Mouse (Mus musculus) frontal cortex, postnatal 25 days (tissue): ENCODE results near the gene Cabin1.

Experiments
- DNase-seq, 2 experiments: peaks; one replicate each; pipeline ENCODE4 v3.0.0; 2022; ENCODE audit warnings: low spot score in 2 of 2

Cabin1 gene

GRCm38 (mm10) chr10:75637711-75638110 is 126.4 kb downstream of the Cabin1 start:
- no peak for DNase-seq

DNA sequence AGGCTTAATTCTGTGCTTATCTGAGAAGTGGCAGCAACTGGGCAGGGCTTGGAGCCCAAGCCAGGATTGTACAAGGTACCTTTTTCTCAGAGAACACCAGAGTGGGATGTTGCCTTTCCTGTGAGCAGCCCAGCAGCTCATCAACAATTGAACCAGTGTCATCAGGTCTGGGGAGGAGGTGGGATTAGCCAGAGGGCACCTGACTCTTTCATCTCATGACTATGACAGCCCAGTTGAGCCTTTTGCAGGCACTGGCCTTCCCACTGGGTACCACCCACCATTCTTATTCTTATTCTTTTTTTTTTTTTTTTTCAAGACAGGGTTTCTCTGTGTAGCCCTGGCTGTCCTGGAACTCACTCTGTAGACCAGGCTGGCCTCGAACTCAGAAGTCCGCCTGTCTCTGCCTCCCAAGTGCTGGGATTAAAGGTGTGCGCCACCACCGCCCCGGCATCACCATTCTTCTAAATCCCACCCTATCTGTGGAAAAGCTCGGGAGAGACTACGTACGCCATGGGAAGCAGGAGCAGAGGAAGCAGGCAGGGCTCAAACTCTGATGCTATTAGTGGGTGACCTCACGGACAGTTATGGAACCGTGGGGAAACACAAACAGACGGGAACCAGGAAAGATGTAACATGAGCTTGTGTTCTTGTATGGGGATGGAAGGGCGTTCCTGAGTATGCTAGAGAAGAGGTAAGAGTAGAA is 127.9 kb downstream of the Cabin1 start:
- DNase-seq = no peak

- DNase-seq = peak; percentile 85 to 89
These were observed 128.5 kb downstream of the Cabin1 start for GRCm38 (mm10) chr10:75635693-75636055.

DNA sequence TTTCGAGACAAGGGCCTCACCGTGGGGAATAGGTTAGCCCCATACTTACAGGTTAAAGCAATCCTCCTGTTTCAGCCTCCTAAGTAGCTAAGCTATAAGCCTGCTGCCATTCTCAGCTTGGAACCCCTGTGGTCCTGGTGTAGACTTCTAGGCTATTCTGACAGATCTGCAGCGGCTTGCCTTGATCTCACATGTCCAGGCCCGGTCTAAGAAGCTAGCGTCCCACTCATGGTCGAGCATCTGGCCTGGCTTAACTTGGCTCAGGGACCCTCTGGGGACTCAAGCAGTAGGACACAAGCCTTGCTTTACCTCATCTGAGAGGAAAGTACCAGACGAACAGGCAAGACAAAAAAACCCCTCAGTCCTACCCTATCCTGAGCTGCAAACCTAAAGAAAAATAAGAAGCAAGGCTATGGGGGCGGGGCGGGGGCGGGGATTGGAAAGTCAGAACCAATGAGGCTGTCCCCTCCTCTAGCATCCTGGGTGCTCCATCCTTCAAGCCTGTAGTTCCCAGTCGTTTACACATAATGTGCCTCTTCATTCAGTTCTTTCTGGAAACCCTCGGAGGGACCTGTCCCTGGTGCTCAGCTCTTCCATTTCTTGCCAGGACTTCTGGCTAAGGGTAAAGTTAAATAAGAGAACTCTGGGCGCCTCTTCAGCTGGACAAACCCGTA is 129.0 kb downstream of the Cabin1 start:
- peak in 1 of 2 experiments; percentile 3 for DNase-seq

DNA sequence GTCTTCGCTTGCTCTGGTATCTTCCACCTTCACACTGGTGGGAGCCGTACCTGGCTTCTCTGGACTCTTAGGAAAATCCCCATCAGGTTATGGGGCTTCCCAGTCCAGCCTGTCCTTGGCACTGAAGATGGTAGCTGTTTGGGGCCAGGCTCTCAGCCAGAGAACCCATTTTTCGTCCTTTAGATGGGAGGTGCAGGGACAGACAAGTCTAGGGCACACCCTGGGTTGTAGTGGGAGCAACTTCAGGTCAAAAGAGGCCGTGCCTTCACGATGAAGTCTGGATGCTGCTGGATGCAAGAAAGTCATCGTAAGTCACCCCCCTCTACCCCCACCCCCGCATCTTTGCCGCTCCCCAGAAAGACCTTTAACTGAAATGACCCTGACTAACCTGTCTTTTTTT is 129.5 kb downstream of the Cabin1 start:
- DNase-seq = no peak

GRCm38 (mm10) chr10:75633576-75634139 is 130.5 kb downstream of the Cabin1 start:
- no peak for DNase-seq

- no peak for DNase-seq
These were observed 131.1 kb downstream of the Cabin1 start for GRCm38 (mm10) chr10:75633048-75633447.

DNA sequence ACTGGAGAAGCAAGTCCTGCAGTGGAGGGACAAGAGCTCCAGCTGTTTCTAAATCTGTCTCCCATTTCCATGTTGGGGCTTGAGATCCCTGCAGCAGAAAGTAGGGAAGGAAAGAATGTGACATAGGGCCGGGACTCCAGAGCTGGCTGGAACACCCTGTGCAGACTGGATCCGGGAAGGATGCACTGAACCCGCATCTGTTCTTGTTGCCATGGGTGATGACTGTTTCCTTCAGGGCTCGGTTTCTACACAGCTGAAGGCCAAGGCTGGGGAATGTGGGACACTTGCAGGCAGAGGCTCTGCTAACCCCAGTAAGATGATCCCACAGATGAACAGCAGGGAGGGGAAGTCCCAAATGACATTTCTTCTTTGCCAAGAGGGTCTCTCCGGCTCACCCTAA is 131.5 kb downstream of the Cabin1 start:
- peak in 1 of 2 experiments; percentile 4 for DNase-seq

- DNase-seq = no peak
These were observed 136.7 kb downstream of the Cabin1 start for GRCm38 (mm10) chr10:75627490-75627889.

DNA sequence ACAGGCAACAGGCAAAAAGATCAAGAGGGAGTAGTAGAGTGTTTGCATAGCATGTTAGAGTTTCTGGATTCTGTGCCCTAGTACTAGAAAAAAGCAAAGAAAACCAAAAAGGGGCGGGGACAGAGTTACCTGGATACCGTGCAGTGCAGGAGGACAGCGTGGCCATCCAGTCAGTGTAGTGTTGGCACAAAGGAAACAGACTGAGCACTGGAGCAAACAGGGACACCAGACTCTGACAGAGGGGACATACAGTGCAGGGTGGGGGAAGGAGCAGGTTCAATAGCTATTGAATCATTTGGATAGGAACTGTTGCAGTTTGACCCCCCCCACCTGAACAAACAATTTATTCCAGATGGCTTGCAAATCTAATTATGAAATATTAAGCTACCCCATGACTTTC is 137.2 kb downstream of the Cabin1 start:
- no peak for DNase-seq

DNA sequence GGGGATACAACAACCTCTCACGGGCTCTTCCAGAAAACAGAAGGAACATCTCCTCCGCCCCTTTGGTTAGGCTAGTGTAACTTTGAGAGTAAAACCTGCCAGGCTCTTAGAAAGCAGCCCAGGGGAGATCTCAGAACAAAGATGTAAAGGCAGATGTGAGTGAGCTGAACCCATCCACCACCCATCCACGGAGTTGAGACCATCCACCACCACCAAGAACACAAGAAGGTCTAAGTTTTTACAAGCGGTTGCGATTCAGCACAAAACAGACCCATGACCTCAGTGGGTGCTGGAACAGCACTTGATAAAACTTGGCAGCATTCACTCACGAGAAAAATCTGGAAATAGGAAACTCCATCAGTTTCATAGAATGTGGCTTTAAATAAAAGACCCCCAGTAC is 138.2 kb downstream of the Cabin1 start:
- DNase-seq = no peak

GRCm38 (mm10) chr10:75620818-75621217 is 143.3 kb downstream of the Cabin1 start:
- no peak for DNase-seq

GRCm38 (mm10) chr10:75616044-75616443 is 148.1 kb downstream of the Cabin1 start:
- DNase-seq = no peak

GRCm38 (mm10) chr10:75610486-75610885 is 153.7 kb downstream of the Cabin1 start:
- no peak for DNase-seq

DNA sequence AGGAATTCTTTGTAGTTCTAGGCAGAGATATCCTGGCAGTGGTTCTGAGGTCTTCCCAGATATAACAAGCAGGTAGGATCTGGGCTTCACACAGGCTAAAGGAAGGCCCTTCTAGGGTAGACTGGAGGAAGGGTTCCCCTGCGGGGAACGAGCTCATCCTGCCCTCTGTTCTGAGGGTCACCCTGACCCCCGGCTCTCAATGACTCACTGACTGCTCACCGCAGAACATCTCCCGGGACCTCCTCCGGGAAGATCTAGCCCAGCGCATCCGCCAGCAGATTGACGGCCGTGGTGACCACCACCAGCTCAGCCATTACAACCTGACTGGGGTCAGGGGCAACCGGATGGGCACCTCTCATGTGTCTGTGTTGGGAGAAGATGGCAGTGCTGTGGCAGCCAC is 155.2 kb downstream of the Cabin1 start:
- DNase-seq = no peak

DNA sequence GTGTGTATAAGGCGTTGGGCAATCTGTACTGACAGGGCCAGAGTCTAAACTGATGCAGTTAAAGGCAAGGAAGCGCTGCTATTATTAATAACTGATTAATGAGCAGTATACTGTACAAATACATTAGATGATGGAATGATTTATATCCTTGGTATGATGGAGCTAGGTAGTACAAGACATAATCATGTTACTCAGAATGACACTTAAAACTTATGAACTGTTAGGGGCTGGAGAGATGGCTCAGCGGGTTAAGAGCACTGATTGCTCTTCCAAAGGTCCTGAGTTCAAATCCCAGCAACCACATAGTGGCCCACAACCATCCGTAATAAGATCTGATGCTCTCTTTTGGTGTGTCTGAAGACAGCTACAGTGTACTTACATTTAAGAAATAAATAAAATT is 156.9 kb downstream of the Cabin1 start:
- DNase-seq = no peak

- no peak for DNase-seq
These were observed 158.8 kb downstream of the Cabin1 start for GRCm38 (mm10) chr10:75605162-75605846.

- DNase-seq = no peak
These were observed 163.9 kb downstream of the Cabin1 start for GRCm38 (mm10) chr10:75600189-75600730.
